Mouse (Mus musculus): Measurements from ENCODE around the gene Fut2. TPM values are rescaled to one million over a fixed set of nuclear protein-coding genes. Genes with fewer than 3 reads are reported as not detected.

Fut2 gene
- polyA plus RNA-seq (2015; fragmentation: Nextera tagmentation; extraction: Ambion mirVana): 0.36 and 2.5 TPM in 2 replicates

- no peaks in the 10 kb centered on the region for H3K36me3 ChIP-seq
- no peaks in the 10 kb centered on the region for H3K9me3 ChIP-seq (replicated peaks)
- no peak within 1 kb of the TSS for H3K4me2 ChIP-seq
- H3K9ac ChIP-seq (replicated peaks): no peak within 1 kb of the TSS
- H3K4me3 ChIP-seq (replicated peaks): no peak within 1 kb of the TSS
- H3K4me1 ChIP-seq: no peaks in the 10 kb centered on the region
- ATAC-seq (ENCODE audit: low FRiP score): no peak
- WGBS: 86% methylated on average over 7 of the region's 7 CpGs
- H3K27me3 ChIP-seq (replicated peaks): no peaks in the 10 kb centered on the region
- H3K27ac ChIP-seq (replicated peaks): no peak within 1 kb of the TSS
Measured at GRCm38 (mm10) chr7:45666161-45666560, at the start of gene Fut2. TSS of gene Fut2 (minus strand) at chr7:45666394.

- WGBS: 8% methylated on average over 34 of the region's 34 CpGs
- Histone ChIP-seq H3K27me3 (replicated peaks) (no peaks in the 10 kb centered on the region), H3K27ac (replicated peaks) (peak within 1 kb of the TSS; percentile 76), H3K9ac (replicated peaks) (peak within 1 kb of the TSS; percentile 75), H3K9me3 (replicated peaks) (no peaks in the 10 kb centered on the region), H3K4me3 (replicated peaks) (peak within 1 kb of the TSS; percentile 79), H3K36me3 (peaks cover 43% of the 10 kb centered on the region), H3K4me1 (peaks cover 61% of the 10 kb centered on the region), H3K4me2 (peak within 1 kb of the TSS; percentile 82)
- ATAC-seq (ENCODE audit: low FRiP score): peak; percentile 91
Measured at GRCm38 (mm10) chr7:45715090-45715708, 49.0 kb upstream of the Fut2 start, which contains the start of gene Rpl18. TSS of gene Rpl18 (plus strand) at chr7:45715457.

- Histone ChIP-seq H3K27ac (replicated peaks) (peak overlapping the region; percentile 70), H3K4me2 (peak overlapping the region; percentile 82), H3K9ac (replicated peaks) (peak overlapping the region; percentile 75), H3K36me3 (peaks cover 42% of the 10 kb centered on the region), H3K9me3 (replicated peaks) (no peaks in the 10 kb centered on the region), H3K4me3 (replicated peaks) (peak overlapping the region; percentile 79), H3K27me3 (replicated peaks) (no peaks in the 10 kb centered on the region), H3K4me1 (peaks cover 61% of the 10 kb centered on the region)
- WGBS: 10% methylated on average over 14 of the region's 14 CpGs
- ATAC-seq (ENCODE audit: low FRiP score): peak; percentile 48
Measured at GRCm38 (mm10) chr7:45714630-45715089, 48.5 kb upstream of the Fut2 start.

- WGBS: 92% methylated on average over 6 of the region's 6 CpGs
- peaks cover 61% of the 10 kb centered on the region for H3K4me1 ChIP-seq
- no peak overlapping the region for H3K27ac ChIP-seq (replicated peaks)
- peak overlapping the region; percentile 79 for H3K4me3 ChIP-seq (replicated peaks)
- peaks cover 40% of the 10 kb centered on the region for H3K36me3 ChIP-seq
- ATAC-seq (ENCODE audit: low FRiP score): no peak
- no peaks in the 10 kb centered on the region for H3K9me3 ChIP-seq (replicated peaks)
- no peaks in the 10 kb centered on the region for H3K27me3 ChIP-seq (replicated peaks)
- peak overlapping the region; percentile 75 for H3K9ac ChIP-seq (replicated peaks)
- peak overlapping the region; percentile 82 for H3K4me2 ChIP-seq
Measured at GRCm38 (mm10) chr7:45713881-45714520, 47.8 kb upstream of the Fut2 start.

- H3K9me3 ChIP-seq (replicated peaks): no peaks in the 10 kb centered on the region
- H3K4me1 ChIP-seq: peaks cover 61% of the 10 kb centered on the region
- no peaks in the 10 kb centered on the region for H3K27me3 ChIP-seq (replicated peaks)
- ATAC-seq (ENCODE audit: low FRiP score): no peak
- no peak overlapping the region for H3K9ac ChIP-seq (replicated peaks)
- peaks cover 40% of the 10 kb centered on the region for H3K36me3 ChIP-seq
- WGBS: 96% methylated on average over 16 of the region's 16 CpGs
- H3K27ac ChIP-seq (replicated peaks): no peak overlapping the region
- H3K4me2 ChIP-seq: 0 out of 2 replicates have a peak overlapping the region, but pooled peaks have one; percentile 82
- no peak overlapping the region for H3K4me3 ChIP-seq (replicated peaks)
Measured at GRCm38 (mm10) chr7:45713396-45713795, 47.2 kb upstream of the Fut2 start.

- no peak overlapping the region for H3K9ac ChIP-seq (replicated peaks)
- no peak for ATAC-seq (ENCODE audit: low FRiP score)
- H3K27ac ChIP-seq (replicated peaks): no peak overlapping the region
- H3K4me1 ChIP-seq: peaks cover 72% of the 10 kb centered on the region
- H3K4me2 ChIP-seq: no peak overlapping the region
- WGBS: 88% methylated on average over 21 of the region's 21 CpGs
- H3K36me3 ChIP-seq: peaks cover 40% of the 10 kb centered on the region
- H3K4me3 ChIP-seq (replicated peaks): no peak overlapping the region
- no peaks in the 10 kb centered on the region for H3K9me3 ChIP-seq (replicated peaks)
- H3K27me3 ChIP-seq (replicated peaks): no peaks in the 10 kb centered on the region
Measured at GRCm38 (mm10) chr7:45712022-45712757, 46.0 kb upstream of the Fut2 start.

GRCm38 (mm10) chr7:45711316-45712021, 45.3 kb upstream of the Fut2 start:
- no peaks in the 10 kb centered on the region for H3K27me3 ChIP-seq (replicated peaks)
- H3K36me3 ChIP-seq: peaks cover 40% of the 10 kb centered on the region
- H3K4me2 ChIP-seq: no peak overlapping the region
- no peak overlapping the region for H3K9ac ChIP-seq (replicated peaks)
- no peaks in the 10 kb centered on the region for H3K9me3 ChIP-seq (replicated peaks)
- no peak overlapping the region for H3K4me3 ChIP-seq (replicated peaks)
- H3K27ac ChIP-seq (replicated peaks): no peak overlapping the region
- ATAC-seq (ENCODE audit: low FRiP score): no peak
- 93% methylated on average over 24 of the region's 24 CpGs for WGBS
- H3K4me1 ChIP-seq: peaks cover 72% of the 10 kb centered on the region

GRCm38 (mm10) chr7:45710477-45711191, 44.4 kb upstream of the Fut2 start:
- Histone ChIP-seq H3K9ac (replicated peaks) (no peak overlapping the region), H3K9me3 (replicated peaks) (no peaks in the 10 kb centered on the region), H3K27ac (replicated peaks) (no peak overlapping the region), H3K4me1 (peaks cover 72% of the 10 kb centered on the region), H3K36me3 (peaks cover 40% of the 10 kb centered on the region), H3K27me3 (replicated peaks) (no peaks in the 10 kb centered on the region), H3K4me2 (no peak overlapping the region), H3K4me3 (replicated peaks) (no peak overlapping the region)
- ATAC-seq (ENCODE audit: low FRiP score): no peak
- WGBS: 96% methylated on average over 20 of the region's 20 CpGs

GRCm38 (mm10) chr7:45709677-45710355, 43.6 kb upstream of the Fut2 start:
- H3K9ac ChIP-seq (replicated peaks): no peak overlapping the region
- H3K27me3 ChIP-seq (replicated peaks): no peaks in the 10 kb centered on the region
- ATAC-seq (ENCODE audit: low FRiP score): no peak
- 0 out of 2 replicates have a peak overlapping the region, but pooled peaks have one; percentile 91 for H3K4me2 ChIP-seq
- peaks cover 74% of the 10 kb centered on the region for H3K4me1 ChIP-seq
- no peaks in the 10 kb centered on the region for H3K9me3 ChIP-seq (replicated peaks)
- no peak overlapping the region for H3K4me3 ChIP-seq (replicated peaks)
- peaks cover 40% of the 10 kb centered on the region for H3K36me3 ChIP-seq
- 72% methylated on average over 14 of the region's 14 CpGs for WGBS
- peak overlapping the region; percentile 14; the same call in 1 of the 2 replicates for H3K27ac ChIP-seq (replicated peaks)

- ATAC-seq (ENCODE audit: low FRiP score): no peak
- Histone ChIP-seq H3K27ac (replicated peaks) (peak overlapping the region; percentile 14; the same call in 1 of the 2 replicates), H3K27me3 (replicated peaks) (no peaks in the 10 kb centered on the region), H3K36me3 (peaks cover 40% of the 10 kb centered on the region), H3K4me2 (peak overlapping the region; percentile 91), H3K9ac (replicated peaks) (no peak overlapping the region), H3K4me1 (peaks cover 68% of the 10 kb centered on the region), H3K4me3 (replicated peaks) (no peak overlapping the region), H3K9me3 (replicated peaks) (no peaks in the 10 kb centered on the region)
- WGBS: 27% methylated on average over 6 of the region's 6 CpGs
Measured at GRCm38 (mm10) chr7:45709036-45709435, 42.8 kb upstream of the Fut2 start.
